Mouse (Mus musculus): ENCODE data around the gene Gm47429.
"Not testable (repeated sequence)": the region's sequence is repeated elsewhere in the genome, so short reads cannot be mapped to it uniquely, and the experiment has no call there.

The Gm47429 gene

DNA sequence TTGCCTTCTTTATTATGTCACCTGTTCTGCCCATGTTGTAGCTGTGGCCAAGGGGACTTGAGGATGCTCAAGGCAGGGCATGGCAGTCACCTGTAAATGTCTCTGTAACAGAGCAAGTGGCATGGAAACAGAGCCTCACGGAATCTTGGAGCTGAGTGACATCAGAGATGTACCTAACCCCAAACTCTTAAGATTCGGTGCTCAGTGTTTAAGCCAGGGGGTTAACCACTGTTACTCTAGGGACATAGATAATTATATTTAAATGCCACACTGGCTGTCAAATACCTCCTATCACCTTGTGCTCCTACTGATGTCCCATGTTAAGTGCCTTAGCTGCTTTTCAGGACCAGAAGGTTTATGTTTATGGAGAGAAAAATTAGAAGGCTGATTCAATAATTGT, at the start of gene Gm47429:
Gm47429 (minus strand) TSS at position 101 of the 400 bp plus-strand sequence.
- DNase-seq (ENCODE audit: low read depth) = no peak

DNA sequence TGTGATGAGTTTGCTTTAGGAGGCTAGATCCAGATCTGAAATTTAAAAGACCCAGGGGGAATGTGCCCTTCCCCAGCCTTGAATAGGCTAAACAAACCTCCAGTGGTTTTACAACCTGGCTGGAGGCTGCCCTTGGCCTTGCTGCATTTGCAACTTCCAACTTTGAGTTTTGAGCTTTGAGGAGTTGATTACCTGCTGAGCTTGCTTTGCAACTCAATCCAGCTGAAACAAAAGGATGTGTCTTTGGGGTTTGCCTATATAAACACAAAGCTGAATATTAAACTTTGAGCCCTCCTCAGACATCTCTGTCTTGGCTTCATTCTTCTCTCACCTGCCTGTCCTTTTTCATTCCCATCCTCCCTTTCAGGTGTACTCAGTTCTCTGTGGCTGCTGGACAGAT, 44.8 kb upstream of the Gm47429 start:
- DNase-seq (ENCODE audit: low read depth) = not testable (repeated sequence)

DNA sequence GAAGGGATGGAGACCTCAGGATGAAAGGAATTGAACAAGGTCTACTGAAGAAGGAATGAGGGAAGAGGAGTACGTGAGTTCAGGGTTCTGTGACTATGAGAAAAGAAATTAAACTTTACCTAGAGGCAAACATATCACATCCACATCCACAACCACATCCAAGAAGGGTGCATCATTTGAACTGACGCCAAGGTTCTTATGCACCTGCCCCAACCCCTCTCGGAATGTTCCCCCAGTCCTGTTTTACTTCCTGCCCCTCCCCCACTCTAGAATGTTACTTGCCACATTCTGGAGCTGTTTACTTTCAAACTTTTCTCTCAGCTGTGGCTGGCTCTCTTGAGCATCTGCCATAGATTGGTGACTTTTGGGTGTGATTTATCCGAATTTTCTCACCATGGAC, 23.3 kb upstream of the Gm47429 start, which contains the start of gene Nutm2:
Nutm2 (plus strand) TSS at position 301 of the 400 bp plus-strand sequence.
- no peak for DNase-seq (ENCODE audit: low read depth)

DNA sequence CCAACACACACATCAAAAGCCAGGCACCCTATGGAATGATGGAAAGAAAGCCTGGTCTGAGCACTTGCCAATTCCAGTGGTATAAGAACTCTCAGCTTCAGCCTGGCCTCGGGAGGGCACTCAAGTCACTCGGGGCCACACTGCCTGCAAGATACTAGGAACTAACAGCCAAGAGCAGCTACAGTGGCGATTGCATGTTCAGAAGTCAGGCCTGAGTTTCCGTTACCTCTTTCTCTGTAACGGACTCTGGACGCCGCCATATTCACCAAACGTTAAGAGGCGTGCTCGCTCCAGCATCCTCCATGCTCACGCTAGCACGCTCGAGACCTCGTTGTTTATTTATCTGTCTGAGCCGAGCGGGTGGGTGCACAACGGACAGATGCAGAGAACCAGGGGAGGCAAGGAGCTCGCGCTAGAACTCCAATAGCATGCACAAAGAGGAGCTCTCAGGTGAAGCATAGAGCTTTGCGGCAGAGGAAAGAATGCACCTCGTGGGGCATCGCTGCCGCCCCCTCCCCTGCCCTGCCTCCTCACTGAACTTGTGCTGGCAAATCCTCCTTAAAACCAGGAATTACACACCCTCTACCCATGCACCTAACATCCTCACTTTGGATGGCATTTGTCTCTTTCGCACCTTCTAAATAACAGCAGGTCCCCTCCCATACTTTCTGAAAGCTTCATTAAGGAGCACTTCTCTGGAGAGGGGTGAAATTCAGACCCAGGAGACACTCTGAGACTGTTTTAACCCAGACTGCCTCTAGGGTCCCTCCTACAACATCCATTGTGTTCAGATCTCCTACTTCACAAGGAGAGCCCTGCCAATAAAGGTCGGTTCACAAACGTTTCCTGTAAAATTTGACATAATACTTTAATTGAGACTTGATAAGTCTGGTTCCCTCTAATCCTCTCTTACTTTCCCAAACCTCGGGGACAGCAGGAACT, 21.2 kb upstream of the Gm47429 start:
- DNase-seq (ENCODE audit: low read depth) = no peak

DNA sequence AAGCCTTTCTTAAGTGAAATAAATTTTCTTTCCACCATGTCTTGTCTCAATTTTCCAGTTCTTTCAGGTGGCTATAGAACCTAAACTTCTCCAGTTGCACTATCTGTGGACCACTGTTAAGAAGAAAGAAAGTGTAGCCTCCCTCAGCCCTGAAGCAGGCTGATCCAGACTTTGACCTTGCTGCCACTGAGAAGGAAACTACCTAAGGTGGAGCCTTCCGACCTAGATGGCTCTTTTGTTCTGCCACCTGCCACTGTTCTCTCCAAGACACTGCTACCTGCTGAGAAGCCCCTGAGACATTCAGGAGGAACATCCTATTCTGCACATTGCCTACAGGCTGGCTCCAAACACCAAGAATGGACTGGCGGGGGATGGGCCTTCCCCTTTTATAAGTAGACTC, 16.7 kb upstream of the Gm47429 start:
- not testable (repeated sequence) for DNase-seq (ENCODE audit: low read depth)

DNA sequence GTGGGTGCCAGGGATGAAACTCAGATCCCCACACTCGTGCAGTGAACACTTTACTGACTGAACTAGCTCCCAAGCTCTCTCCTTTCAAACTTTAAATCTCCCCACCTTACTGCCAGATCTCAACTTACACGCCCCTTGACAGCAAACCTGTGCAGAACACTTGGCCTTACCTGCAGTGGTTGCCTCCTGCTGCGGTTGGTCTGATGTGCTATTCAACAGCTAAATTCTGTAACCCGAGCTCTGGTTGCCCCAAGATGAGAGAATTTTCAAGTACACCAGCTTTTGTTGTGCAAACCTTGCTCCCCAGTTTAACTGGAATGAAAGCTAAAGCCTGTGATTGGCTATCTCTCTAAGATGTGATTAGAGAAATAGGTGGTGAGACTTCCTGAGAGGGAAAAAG, 9.7 kb upstream of the Gm47429 start:
- DNase-seq (ENCODE audit: low read depth) = no peak

DNA sequence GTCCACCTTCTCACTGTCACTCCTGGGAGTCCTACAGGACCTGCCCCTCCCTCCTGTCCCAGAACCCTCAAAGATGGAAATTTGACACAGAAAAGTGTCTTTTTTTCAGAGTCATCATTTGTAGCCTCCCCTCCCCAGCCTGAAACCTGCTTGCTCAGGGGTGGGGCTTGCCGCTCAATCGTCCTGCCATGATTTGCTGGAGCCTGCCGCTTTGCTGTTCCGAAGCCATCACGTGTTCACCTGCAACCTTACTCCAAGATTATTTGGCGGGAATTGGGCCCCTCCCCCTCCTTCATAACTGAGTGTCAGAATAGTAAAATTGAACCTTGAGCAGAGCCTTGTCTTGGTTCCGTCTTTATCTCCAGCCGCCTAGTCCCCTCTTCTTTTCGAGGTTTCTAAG, 8.6 kb upstream of the Gm47429 start:
- not testable (repeated sequence) for DNase-seq (ENCODE audit: low read depth)

DNA sequence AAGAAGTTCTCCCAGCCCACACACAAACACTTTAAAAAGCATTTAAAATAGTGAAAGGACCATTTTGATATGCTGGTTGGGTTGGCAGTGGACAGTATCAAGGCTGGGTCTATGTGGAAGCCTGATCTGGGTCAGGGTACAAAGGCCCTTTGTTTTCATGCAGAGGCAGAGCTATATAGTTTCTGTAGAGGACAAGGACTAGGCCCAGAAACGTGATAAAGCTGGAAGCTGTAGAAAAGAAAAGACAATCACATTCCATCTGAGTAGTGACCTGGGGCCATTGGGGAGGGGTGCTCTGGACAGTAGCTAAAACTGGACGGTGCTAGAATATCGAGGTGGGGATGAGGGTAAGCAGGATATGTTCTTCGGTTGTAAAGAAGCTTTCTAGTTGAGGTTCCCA, 1.5 kb upstream of the Gm47429 start:
- DNase-seq (ENCODE audit: low read depth) = no peak

DNA sequence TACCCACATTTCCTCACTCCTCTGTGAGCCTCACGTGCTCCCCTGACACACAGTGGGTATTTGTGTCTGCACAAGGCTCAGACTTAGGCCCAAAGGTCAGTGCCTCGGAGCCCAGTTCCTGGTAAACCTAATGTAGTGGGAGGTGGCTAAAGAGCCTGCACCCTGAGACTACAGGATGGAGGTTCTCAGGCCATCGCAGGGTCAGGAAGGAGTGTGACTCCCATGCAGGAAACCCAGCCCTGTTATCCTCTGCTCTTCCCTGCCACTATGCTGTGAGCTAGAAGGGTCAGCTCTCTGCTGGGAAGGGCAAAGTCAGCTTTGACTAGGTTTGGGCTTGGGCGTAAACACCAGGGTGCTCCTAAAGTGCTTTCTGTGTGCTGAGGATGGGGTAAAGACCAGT, 17.0 kb downstream of the Gm47429 start:
- no peak for DNase-seq (ENCODE audit: low read depth)

DNA sequence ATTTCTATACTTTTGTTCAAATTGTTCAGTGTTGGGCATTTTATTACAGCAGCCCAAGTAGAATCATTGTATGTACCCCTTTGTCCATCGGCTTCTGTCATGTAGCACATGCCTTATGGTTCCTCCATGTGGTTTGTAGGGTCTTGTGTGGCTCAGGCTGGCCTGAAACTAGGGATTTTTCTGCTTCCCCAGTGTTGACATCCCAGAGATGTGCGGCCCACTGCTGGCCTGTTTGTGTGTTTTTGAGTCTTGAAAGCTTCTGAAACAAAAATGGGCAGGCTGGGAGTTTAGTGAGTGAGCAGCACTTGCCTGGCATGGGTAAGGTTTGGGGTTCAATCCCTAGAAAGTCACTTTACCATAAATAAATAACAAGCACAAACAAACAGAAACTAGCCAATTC, 19.2 kb downstream of the Gm47429 start:
- DNase-seq (ENCODE audit: low read depth) = no peak

DNA sequence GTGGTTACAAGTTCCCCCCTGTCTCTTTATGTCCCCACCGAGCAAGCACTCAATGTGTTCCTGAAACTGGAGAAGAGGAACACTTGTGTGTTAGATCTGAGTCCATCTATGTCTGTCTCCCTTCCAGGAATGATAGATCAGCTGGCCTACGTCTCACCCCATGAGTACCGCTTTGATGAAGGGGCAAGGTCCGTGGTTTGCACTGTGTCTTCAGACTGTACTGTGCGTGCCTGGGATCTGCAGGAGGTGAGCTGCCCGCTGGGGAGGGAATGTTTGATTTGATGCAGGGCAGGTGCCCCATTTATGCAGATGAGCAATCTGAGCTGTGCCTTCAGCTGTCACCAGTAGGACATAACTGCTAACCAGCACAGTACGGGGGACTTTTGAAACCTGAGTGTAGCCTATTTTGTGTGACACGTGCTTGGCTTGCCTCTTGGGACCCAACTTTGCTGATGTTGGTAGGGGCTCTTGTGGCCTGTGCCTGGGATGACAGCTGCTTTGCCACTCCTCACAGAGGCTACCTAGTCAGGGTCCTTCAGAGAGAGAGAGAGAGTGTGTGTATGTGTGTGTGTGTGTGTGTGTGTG, 20.0 kb downstream of the Gm47429 start:
- no peak for DNase-seq (ENCODE audit: low read depth)

DNA sequence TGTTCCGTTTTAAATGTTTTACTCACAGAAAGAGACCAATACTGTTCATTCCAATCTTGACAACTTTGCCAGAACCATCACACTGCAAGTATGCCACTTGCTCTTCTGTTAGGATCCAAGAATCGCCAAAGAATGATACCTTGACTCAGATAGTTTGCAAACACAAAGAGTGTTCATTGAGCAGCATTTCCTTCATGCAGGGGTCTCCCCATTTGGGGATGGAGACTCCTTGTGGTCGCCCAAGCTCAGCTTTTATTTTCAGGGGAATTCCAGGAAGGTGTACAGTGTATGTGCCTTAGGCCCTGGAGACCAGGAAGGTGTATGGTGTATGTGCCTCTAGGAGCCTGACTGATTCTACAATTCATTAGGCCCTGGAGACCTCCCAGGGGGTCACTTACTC, 25.3 kb downstream of the Gm47429 start:
- no peak for DNase-seq (ENCODE audit: low read depth)

DNA sequence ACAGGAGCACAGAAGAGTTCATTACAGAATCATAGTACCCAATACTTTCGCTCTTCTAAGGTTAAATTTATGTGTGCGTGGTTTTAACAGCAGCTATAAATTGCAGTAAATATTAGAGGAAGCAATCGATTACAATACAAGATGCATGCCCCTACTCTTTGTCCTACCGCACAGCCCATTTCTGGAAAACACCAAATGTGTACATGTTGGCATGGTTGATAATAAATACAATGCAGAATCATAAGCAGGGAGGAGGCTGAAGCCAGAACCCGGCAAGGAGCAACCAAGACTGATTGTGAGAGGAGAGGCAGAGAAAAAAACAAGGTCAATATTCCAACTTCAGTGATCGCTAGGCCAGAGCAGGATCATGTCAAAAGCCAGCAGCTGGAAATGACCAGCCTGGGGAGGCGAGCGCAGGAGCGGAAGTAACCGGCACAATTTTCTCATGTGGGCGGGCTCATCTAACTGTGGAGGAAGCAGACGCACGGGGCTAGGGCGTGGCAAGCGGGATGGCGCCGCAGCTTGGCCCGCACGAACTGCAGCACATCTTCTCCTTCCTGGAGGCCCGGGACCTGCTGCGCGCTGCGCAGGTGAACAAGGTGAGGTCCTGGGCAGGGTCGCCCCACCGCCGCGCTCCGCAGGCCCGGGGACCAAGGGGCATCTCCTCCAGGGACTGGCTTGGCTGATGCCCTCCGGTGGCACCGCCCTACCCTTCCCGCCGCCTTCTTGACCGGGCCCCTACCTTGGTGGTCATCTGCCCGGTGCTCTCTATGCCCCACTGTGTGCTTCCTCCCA, 26.1 kb downstream of the Gm47429 start, which contains the start of gene Fbxw17:
Fbxw17 (plus strand) TSS at position 476 of the 795 bp plus-strand sequence.
- DNase-seq (ENCODE audit: low read depth) = peak; percentile 59
